Mouse (Mus musculus) myocyte (in vitro differentiated cells): ENCODE measurements around the gene Apol8. TPM values are rescaled to one million over a fixed set of nuclear protein-coding genes. Genes with fewer than 3 reads are reported as not detected.

Source experiments
- polyA plus RNA-seq: library from polyadenylated mRNA; unstranded; fragments of >200 nt; fragmentation: generic; extraction: Trizol; gene quantifications from one replicate; pipeline ENCODE4 v1.2.1, GENCODE M21; 2012; ENCODE audit warnings: missing spikeins

Apol8 gene
- polyA plus RNA-seq, 1 experiment: 0.38 TPM

Other genes starting within 250 kb of the Apol8 start
- 0.07 TPM for gene Apol11a, start 248.7 kb downstream of the Apol8 start, polyA plus RNA-seq
- not detected for gene Apol7c, start 223.7 kb downstream of the Apol8 start, polyA plus RNA-seq
- gene 1700025B11Rik, start 195.1 kb downstream of the Apol8 start, polyA plus RNA-seq: not detected
- 1.6 TPM for gene Apol10b, start 160.9 kb downstream of the Apol8 start, polyA plus RNA-seq
- gene Gm36245, start 157.7 kb downstream of the Apol8 start, polyA plus RNA-seq: not detected
- 0.02 TPM for gene Apol11b, start 113.7 kb downstream of the Apol8 start, polyA plus RNA-seq
- not detected for gene Apol7e, start 58.1 kb downstream of the Apol8 start, polyA plus RNA-seq
- gene Apol9b, start 28.0 kb downstream of the Apol8 start, polyA plus RNA-seq: 63.1 TPM
- 466 TPM for gene Myh9, start 85.2 kb upstream of the Apol8 start, polyA plus RNA-seq
- gene Txn2, start 172.0 kb upstream of the Apol8 start, polyA plus RNA-seq: 383 TPM
- gene Foxred2, start 199.7 kb upstream of the Apol8 start, polyA plus RNA-seq: 4.8 TPM
- 461 TPM for gene Eif3d, start 213.8 kb upstream of the Apol8 start, polyA plus RNA-seq